Mouse (Mus musculus): Measurements from ENCODE around the gene Esr1. TPM values are rescaled to one million over a fixed set of nuclear protein-coding genes. Genes with fewer than 3 reads are reported as not detected.

Gene Esr1
- total RNA-seq, 2 experiments from 2014 or later: 0.76 to 1.4 TPM

GRCm38 (mm10) chr10:5045213-5045612 is 433.8 kb downstream of the Esr1 start:
- DNase-seq: no peak
- intact Hi-C loops (cut with DNase I): no loop called here

- intact Hi-C loops (cut with DNase I): no loop called here
- no peak for DNase-seq
These were observed 434.3 kb downstream of the Esr1 start for GRCm38 (mm10) chr10:5045671-5046070.

Other genes with a start within 250 kb of the Esr1 start
- 1 to 10 TPM; 6.2 to 6.3 TPM for gene Zbtb2, start 223.5 kb upstream of the Esr1 start, total RNA-seq (2021)
- 10 to 100 TPM; 62.2 to 63.2 TPM for gene Rmnd1, start 179.2 kb upstream of the Esr1 start, total RNA-seq (2021)
- gene Armt1, start 179.1 kb upstream of the Esr1 start, total RNA-seq (2021): 1 to 10 TPM; 7.3 to 8.7 TPM
- gene Ccdc170, start 129.1 kb upstream of the Esr1 start, total RNA-seq (2021): 1 to 10 TPM in 1 of 2 experiments, under 1 TPM in 1; 0.31 to 1.0 TPM